Mouse (Mus musculus) limb, embryonic 13.5 days (tissue): Measurements from ENCODE around the gene Mrpl23. TPM values are rescaled to one million over a fixed set of nuclear protein-coding genes. Genes with fewer than 3 reads are reported as not detected.

Experiments used
- ATAC-seq: fragments of 200-750 bp; cut with Nextera tagmentation; 2 replicates; pipeline ENCODE4 v1.8.0; 2017; ENCODE audit warnings: low read depth, moderate number of reproducible peaks, moderate TSS enrichment; ENCODE audit not compliant: low FRiP score
- H3K27ac ChIP-seq: fragments of 300-500 bp; sonication (generic); 2 replicates; pipeline ENCODE4 v1.5.1; 2015; ENCODE audit warnings: inconsistent platforms, mild to moderate bottlenecking, moderate library complexity
- H3K27me3 ChIP-seq: fragments of 300-500 bp; sonication (generic); 2 replicates; pipeline ENCODE4 v1.6.1; 2015; ENCODE audit warnings: mild to moderate bottlenecking, inconsistent platforms
- H3K36me3 ChIP-seq: fragments of 300-500 bp; sonication (generic); 2 replicates; pipeline ENCODE4 v1.6.1; 2015; ENCODE audit warnings: inconsistent platforms, mild to moderate bottlenecking, moderate library complexity
- H3K4me1 ChIP-seq: fragments of 300-500 bp; sonication (generic); 2 replicates; pipeline ENCODE4 v1.6.1; 2015; ENCODE audit warnings: inconsistent platforms
- H3K4me2 ChIP-seq: fragments of 300-500 bp; sonication (generic); replicated peaks from 2 replicates; pipeline ENCODE4 v1.6.1; 2015; ENCODE audit warnings: inconsistent platforms, mild to moderate bottlenecking, moderate library complexity
- H3K4me3 ChIP-seq: fragments of 300-500 bp; sonication (generic); 2 replicates; pipeline ENCODE4 v1.5.1; 2015; ENCODE audit warnings: moderate library complexity, mild to moderate bottlenecking, inconsistent platforms
- H3K9ac ChIP-seq: fragments of 300-500 bp; sonication (generic); 2 replicates; pipeline ENCODE4 v1.6.1; 2015; ENCODE audit warnings: mild to moderate bottlenecking, inconsistent platforms
- H3K9me3 ChIP-seq: fragments of 300-500 bp; sonication (generic); 2 replicates; pipeline ENCODE4 v1.6.1; 2016; ENCODE audit warnings: inconsistent platforms
- WGBS: fragments of 180-500 bp; shearing (Covaris S2); methylation state at CpG from one replicate; pipeline ENCODE4 v1.1.7; 2015; 5-methylcytosine and 5-hydroxymethylcytosine counted together
- microRNA counts: library from miRNA; unstranded; fragments of <30 nt; microRNA quantifications from one replicate; lab custom pipeline; 2016
- microRNA-seq: library from miRNA; unstranded; fragments of <30 nt; microRNA quantifications from one replicate; pipeline ENCODE4, GENCODE M21; 2016
- polyA plus RNA-seq: library from polyadenylated mRNA; unstranded; fragments of >200 nt; fragmentation: Nextera tagmentation; extraction: Ambion mirVana; gene quantifications from 2 replicates; pipeline ENCODE4 v1.2.1, GENCODE M21; 2015

Mrpl23 gene
- polyA plus RNA-seq, 1 experiment from 2014 or later = 35.1 TPM

DNA sequence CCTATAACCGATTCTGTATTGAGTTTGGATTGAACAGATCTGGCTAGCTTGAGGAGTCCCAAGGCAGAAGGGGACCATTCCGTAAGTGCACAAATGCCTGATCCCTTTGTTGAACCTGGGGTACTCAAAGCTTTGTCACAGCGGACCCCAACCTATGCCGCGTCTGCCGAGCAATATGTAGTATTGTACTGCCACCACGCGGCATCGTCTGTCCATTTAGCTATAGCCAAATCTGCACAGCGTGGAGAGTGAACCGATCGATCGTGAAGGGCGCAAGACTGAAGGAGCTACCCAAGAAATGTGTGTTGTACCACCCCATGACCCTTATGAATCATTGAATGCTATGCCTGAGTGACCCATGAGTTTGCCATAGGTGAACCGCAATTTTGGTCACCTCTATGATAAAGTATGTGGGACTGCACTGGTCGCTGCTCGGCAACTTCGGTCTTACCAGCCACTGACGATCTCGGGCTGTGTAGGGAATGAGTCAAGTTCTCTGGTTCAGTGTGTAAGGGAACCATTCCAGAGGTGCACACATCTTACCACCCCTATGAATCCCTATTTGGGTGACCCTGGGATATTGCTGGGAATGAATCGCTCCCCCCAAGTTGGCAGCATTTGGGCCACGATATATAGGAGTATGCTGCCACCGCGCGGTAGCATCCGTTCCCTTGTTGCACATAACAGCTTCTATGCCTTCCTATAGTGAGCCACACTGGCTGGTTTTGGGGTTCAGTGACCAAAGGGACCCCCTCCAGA, 47.8 kb downstream of the Mrpl23 start:
- H3K4me1 ChIP-seq = peaks cover 31% of the 10 kb centered on the region
- H3K36me3 ChIP-seq = no peaks in the 10 kb centered on the region
- peaks cover 34% of the 10 kb centered on the region for H3K9me3 ChIP-seq
- H3K27ac ChIP-seq = peak overlapping the region; percentile 33; the same call in 1 of the 2 replicates
- 55% methylated on average over 26 of the region's 26 CpGs for WGBS
- no peaks in the 10 kb centered on the region for H3K27me3 ChIP-seq
- peak overlapping the region; percentile 67 for H3K4me2 ChIP-seq
- H3K9ac ChIP-seq = peak overlapping the region; percentile 54
- peak overlapping the region; percentile 36 for H3K4me3 ChIP-seq
- no peak for ATAC-seq

DNA sequence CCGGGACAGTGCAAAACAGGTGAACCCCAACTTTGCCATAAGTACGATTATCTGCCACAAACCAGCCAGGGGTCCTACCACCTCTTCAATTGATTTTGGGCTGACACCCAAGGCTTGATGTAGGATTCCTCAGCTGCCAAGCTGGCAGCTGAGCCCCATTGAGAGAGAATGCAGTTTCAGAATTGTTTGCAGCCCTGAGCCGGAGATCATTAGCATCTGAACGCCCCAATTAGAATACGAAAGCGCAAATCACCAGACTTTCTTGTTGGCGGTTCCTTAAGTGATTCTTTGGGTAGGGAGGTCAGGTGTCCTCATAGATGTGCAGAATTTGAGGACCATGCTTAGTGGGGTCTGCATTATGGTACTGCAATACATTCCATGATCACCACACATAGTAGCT, 48.7 kb downstream of the Mrpl23 start:
- H3K27ac ChIP-seq = no peak overlapping the region
- H3K4me3 ChIP-seq = no peak overlapping the region
- peak overlapping the region; percentile 56 for H3K4me2 ChIP-seq
- H3K4me1 ChIP-seq = peaks cover 26% of the 10 kb centered on the region
- no peak overlapping the region for H3K9ac ChIP-seq
- H3K27me3 ChIP-seq = no peaks in the 10 kb centered on the region
- no peak for ATAC-seq
- peaks cover 34% of the 10 kb centered on the region for H3K9me3 ChIP-seq
- no peaks in the 10 kb centered on the region for H3K36me3 ChIP-seq
- 57% methylated on average over 7 of the region's 7 CpGs for WGBS

DNA sequence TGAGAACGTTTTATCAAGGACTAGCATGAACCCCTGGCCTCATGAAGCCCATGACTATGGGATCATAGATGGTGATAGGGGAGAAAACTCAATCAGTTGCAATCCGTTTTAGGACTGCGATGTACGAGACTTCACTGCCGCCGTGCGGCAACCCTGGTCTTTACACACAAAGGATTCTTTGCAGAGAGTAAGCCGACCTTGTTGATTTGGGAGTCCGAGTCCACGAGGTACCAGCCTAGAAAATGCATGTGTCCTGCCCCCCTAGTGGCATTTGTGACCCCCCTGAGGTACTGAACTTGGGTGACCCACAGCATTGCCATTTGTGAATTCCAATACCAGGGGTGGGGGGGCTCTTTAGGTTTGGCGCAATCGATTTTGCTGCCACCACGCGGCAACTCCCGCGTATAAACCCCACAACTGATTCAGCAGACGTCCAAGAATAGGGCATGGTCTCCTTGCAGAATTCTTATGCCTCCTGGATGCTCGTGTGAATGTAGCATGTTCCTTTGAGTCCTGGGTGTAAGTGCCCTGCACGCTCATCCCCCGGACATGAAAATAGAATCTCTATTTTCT, 49.3 kb downstream of the Mrpl23 start:
- 52% methylated on average over 20 of the region's 20 CpGs for WGBS
- peaks cover 34% of the 10 kb centered on the region for H3K9me3 ChIP-seq
- H3K27me3 ChIP-seq = no peaks in the 10 kb centered on the region
- no peaks in the 10 kb centered on the region for H3K36me3 ChIP-seq
- H3K4me1 ChIP-seq = peaks cover 22% of the 10 kb centered on the region
- H3K9ac ChIP-seq = no peak overlapping the region
- peak overlapping the region; percentile 27; the same call in 1 of the 2 replicates for H3K4me3 ChIP-seq
- H3K4me2 ChIP-seq = peak overlapping the region; percentile 56
- no peak for ATAC-seq
- no peak overlapping the region for H3K27ac ChIP-seq

GRCm38 (mm10) chr7:142584882-142585281, 52.4 kb downstream of the Mrpl23 start:
- H3K4me3 ChIP-seq = no peak overlapping the region
- no peaks in the 10 kb centered on the region for H3K27me3 ChIP-seq
- WGBS = 21% methylated on average over 1 of the region's 1 CpGs
- peaks cover 19% of the 10 kb centered on the region for H3K4me1 ChIP-seq
- no peaks in the 10 kb centered on the region for H3K36me3 ChIP-seq
- H3K4me2 ChIP-seq = no peak overlapping the region
- H3K9ac ChIP-seq = no peak overlapping the region
- ATAC-seq = no peak
- H3K9me3 ChIP-seq = peaks cover 28% of the 10 kb centered on the region
- no peak overlapping the region for H3K27ac ChIP-seq

DNA sequence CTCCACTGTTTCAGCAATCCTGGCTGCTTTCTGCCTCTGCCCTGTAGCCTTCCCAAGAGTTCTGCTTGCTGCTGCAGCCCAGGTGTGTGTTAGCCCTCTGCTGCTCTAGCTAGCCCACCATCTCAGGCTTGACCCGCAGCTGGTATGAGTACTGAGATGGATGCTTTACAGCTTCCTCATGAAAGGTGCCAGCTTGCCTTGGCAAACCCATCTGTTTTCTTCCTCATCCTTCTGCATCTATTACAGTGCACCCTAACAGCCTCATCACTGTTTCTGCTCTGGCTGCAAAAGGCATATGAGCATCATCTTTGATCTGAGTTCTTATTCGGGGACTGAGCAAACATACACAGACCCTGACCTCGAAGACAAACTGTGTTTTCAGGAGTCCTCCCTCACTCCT, 53.4 kb downstream of the Mrpl23 start:
- no peak for ATAC-seq
- peaks cover 28% of the 10 kb centered on the region for H3K4me1 ChIP-seq
- H3K27ac ChIP-seq = no peak overlapping the region
- 81% methylated on average over 3 of the region's 3 CpGs for WGBS
- H3K36me3 ChIP-seq = no peaks in the 10 kb centered on the region
- H3K9ac ChIP-seq = no peak overlapping the region
- H3K27me3 ChIP-seq = no peaks in the 10 kb centered on the region
- no peak overlapping the region for H3K4me2 ChIP-seq
- no peak overlapping the region for H3K4me3 ChIP-seq
- H3K9me3 ChIP-seq = peaks cover 18% of the 10 kb centered on the region

- Histone ChIP-seq H3K27me3 (no peaks in the 10 kb centered on the region), H3K4me2 (no peak overlapping the region), H3K9ac (no peak overlapping the region), H3K4me3 (no peak overlapping the region), H3K9me3 (no peaks in the 10 kb centered on the region), H3K36me3 (no peaks in the 10 kb centered on the region), H3K27ac (peak overlapping the region; percentile 53), H3K4me1 (peaks cover 42% of the 10 kb centered on the region)
- peak; percentile 35; the same call in 1 of the 2 replicates for ATAC-seq
- WGBS = 57% methylated on average over 9 of the region's 9 CpGs
Observed at GRCm38 (mm10) chr7:142588282-142588941, 55.9 kb downstream of the Mrpl23 start.

MicroRNA genes within 50 kb of the gene (microRNA counts, 519-probe panel; counts per million panel counts)
- microRNA mmu-miR-675-3p (lab: Ali Mortazavi, UCI) (3,046 counts per million, percentile 51 among the panel's probes with 10 or more counts), microRNA mmu-miR-675-5p (lab: Ali Mortazavi, UCI) (2,039 counts per million, percentile 25 among the panel's probes with 10 or more counts)

Small RNA genes lying within 50 kb of the gene (microRNA-seq; reads per million reads assigned to microRNA genes)
- gene Mir675 = 153 reads per million, percentile 58 among the genes with 10 or more reads in this experiment

Other genes starting within 250 kb of the Mrpl23 start
- gene Krtap5-1, start 235.6 kb upstream of the Mrpl23 start, polyA plus RNA-seq = not detected in 2 replicates
- gene Krtap5-4, start 229.1 kb upstream of the Mrpl23 start, polyA plus RNA-seq = not detected in 2 replicates
- 1.1 and 1.5 TPM in 2 replicates for gene Ifitm10, start 158.9 kb upstream of the Mrpl23 start, polyA plus RNA-seq
- not detected in 2 replicates for gene Gm49369, start 150.0 kb upstream of the Mrpl23 start, polyA plus RNA-seq
- gene Ctsd, start 144.6 kb upstream of the Mrpl23 start, polyA plus RNA-seq = 228 and 241 TPM in 2 replicates
- gene Syt8, start 97.8 kb upstream of the Mrpl23 start, polyA plus RNA-seq = 1.2 and 1.4 TPM in 2 replicates
- gene Tnni2, start 90.9 kb upstream of the Mrpl23 start, polyA plus RNA-seq = 45.2 and 47.5 TPM in 2 replicates
- gene Lsp1, start 71.9 kb upstream of the Mrpl23 start, polyA plus RNA-seq = 46.3 and 49.8 TPM in 2 replicates
- 60.9 and 62.3 TPM in 2 replicates for gene Tnnt3, start 33.9 kb upstream of the Mrpl23 start, polyA plus RNA-seq
- gene Igf2, start 134.1 kb downstream of the Mrpl23 start, polyA plus RNA-seq = 1,260 and 1,271 TPM in 2 replicates
- gene Gm49394, start 137.3 kb downstream of the Mrpl23 start, polyA plus RNA-seq = 0.23 TPM in 1 of 2 replicates, not detected in the other
- gene Ins2, start 210.7 kb downstream of the Mrpl23 start, polyA plus RNA-seq = not detected in 2 replicates